Mouse (Mus musculus): ENCODE measurements around the gene Pik3cd.
A peak's percentile ranks its signal among the peaks of the same experiment; 100 is the strongest.
"Not testable (repeated sequence)": the region's sequence is repeated elsewhere in the genome, so short reads cannot be mapped to it uniquely, and the experiment has no call there.

The Pik3cd gene

GRCm38 (mm10) chr4:149650493-149651193 lies 51.7 kb downstream of the Pik3cd start:
- peak; percentile 73 to 80 for DNase-seq (ENCODE audit: low spot score in 2 of 2)

GRCm38 (mm10) chr4:149648031-149648805 lies 54.2 kb downstream of the Pik3cd start:
- DNase-seq (ENCODE audit: low spot score in 2 of 2), result peak in 1 of 2 experiments; percentile 59

- no peak for DNase-seq (ENCODE audit: low spot score in 2 of 2)
Observed at GRCm38 (mm10) chr4:149645761-149646160, 56.6 kb downstream of the Pik3cd start.

- no peak for DNase-seq (ENCODE audit: low spot score in 2 of 2)
Observed at GRCm38 (mm10) chr4:149641956-149642355, 60.4 kb downstream of the Pik3cd start.

- no peak for DNase-seq (ENCODE audit: low spot score in 2 of 2)
Observed at GRCm38 (mm10) chr4:149641400-149641799, 61.0 kb downstream of the Pik3cd start.

GRCm38 (mm10) chr4:149640831-149641230 lies 61.5 kb downstream of the Pik3cd start:
- DNase-seq (ENCODE audit: low spot score in 2 of 2), result no peak

GRCm38 (mm10) chr4:149637942-149638341 lies 64.4 kb downstream of the Pik3cd start:
- no peak for DNase-seq (ENCODE audit: low spot score in 2 of 2)

GRCm38 (mm10) chr4:149635915-149636415 lies 66.4 kb downstream of the Pik3cd start:
- DNase-seq (ENCODE audit: low spot score in 2 of 2), result no peak

- no peak for DNase-seq (ENCODE audit: low spot score in 2 of 2)
Observed at GRCm38 (mm10) chr4:149634966-149635365, 67.4 kb downstream of the Pik3cd start.

GRCm38 (mm10) chr4:149634157-149634556 lies 68.2 kb downstream of the Pik3cd start:
- DNase-seq (ENCODE audit: low spot score in 2 of 2), result no peak

- no peak for DNase-seq (ENCODE audit: low spot score in 2 of 2)
Observed at GRCm38 (mm10) chr4:149632670-149633307, 69.6 kb downstream of the Pik3cd start.

GRCm38 (mm10) chr4:149628810-149629209 lies 73.6 kb downstream of the Pik3cd start:
- DNase-seq (ENCODE audit: low spot score in 2 of 2), result no peak

- peak in 1 of 2 experiments; percentile 64 for DNase-seq (ENCODE audit: low spot score in 2 of 2)
Observed at GRCm38 (mm10) chr4:149628372-149628771, 74.0 kb downstream of the Pik3cd start.

- no peak for DNase-seq (ENCODE audit: low spot score in 2 of 2)
Observed at GRCm38 (mm10) chr4:149626809-149627208, 75.6 kb downstream of the Pik3cd start.

GRCm38 (mm10) chr4:149623711-149624110 lies 78.7 kb downstream of the Pik3cd start:
- no peak for DNase-seq (ENCODE audit: low spot score in 2 of 2)

GRCm38 (mm10) chr4:149621286-149621685 lies 81.1 kb downstream of the Pik3cd start:
- DNase-seq (ENCODE audit: low spot score in 2 of 2), result no peak

GRCm38 (mm10) chr4:149619988-149620387 lies 82.4 kb downstream of the Pik3cd start:
- DNase-seq (ENCODE audit: low spot score in 2 of 2), result no peak

- not testable (repeated sequence) for DNase-seq (ENCODE audit: low spot score in 2 of 2)
Observed at GRCm38 (mm10) chr4:149616999-149617398, 85.4 kb downstream of the Pik3cd start.

GRCm38 (mm10) chr4:149614869-149615268 lies 87.5 kb downstream of the Pik3cd start:
- DNase-seq (ENCODE audit: low spot score in 2 of 2), result no peak

GRCm38 (mm10) chr4:149613497-149613896 lies 88.9 kb downstream of the Pik3cd start:
- not testable (repeated sequence) for DNase-seq (ENCODE audit: low spot score in 2 of 2)

GRCm38 (mm10) chr4:149611376-149612044 lies 90.9 kb downstream of the Pik3cd start:
- DNase-seq (ENCODE audit: low spot score in 2 of 2), result peak; percentile 49 to 64
